Mouse (Mus musculus) inflammation-experienced regulatory T-cells, adult 6 months (primary cell): ENCODE measurements around the gene Ets2. TPM values are rescaled to one million over a fixed set of nuclear protein-coding genes. Genes with fewer than 3 reads are reported as not detected.
"Not testable (repeated sequence)": the region's sequence is repeated elsewhere in the genome, so short reads cannot be mapped to it uniquely, and the experiment has no call there.

Experiments
- ATAC-seq: one replicate; pipeline ENCODE4 v1.8.0; 2017
- polyA plus RNA-seq, 3 experiments: library from polyadenylated mRNA; unstranded; fragments of 100-300 nt; shearing (Covaris generic); gene quantifications; one replicate each; pipeline ENCODE4 v1.2.1; 2017

Gene Ets2
- polyA plus RNA-seq, 3 experiments from 2014 or later, result 2.4 to 4.0 (median 2.7) TPM

GRCm38 (mm10) chr16:95736059-95736458 is 34.2 kb downstream of the Ets2 start:
- ATAC-seq, result no peak

GRCm38 (mm10) chr16:95736470-95736869 is 34.6 kb downstream of the Ets2 start:
- no peak for ATAC-seq

DNA sequence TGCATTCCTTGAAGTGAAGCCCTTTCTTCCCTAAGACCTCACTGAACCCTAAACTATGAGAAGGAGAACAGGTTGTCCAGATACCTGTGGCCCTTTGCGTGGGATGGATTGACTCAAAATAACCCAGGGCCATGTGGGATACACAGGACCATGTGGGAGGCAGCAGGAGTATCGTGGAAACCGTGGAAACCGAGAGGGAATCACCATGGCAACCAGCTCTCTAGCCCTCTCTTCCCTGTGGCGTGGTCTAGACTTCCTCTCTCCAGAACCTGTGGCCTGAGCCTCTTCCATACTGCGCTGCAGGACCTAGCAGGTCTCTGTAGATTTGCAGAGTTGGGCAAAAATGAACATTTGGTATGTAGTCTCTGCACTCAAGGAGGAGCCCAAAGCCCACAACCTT is 37.6 kb downstream of the Ets2 start:
- ATAC-seq, result no peak

DNA sequence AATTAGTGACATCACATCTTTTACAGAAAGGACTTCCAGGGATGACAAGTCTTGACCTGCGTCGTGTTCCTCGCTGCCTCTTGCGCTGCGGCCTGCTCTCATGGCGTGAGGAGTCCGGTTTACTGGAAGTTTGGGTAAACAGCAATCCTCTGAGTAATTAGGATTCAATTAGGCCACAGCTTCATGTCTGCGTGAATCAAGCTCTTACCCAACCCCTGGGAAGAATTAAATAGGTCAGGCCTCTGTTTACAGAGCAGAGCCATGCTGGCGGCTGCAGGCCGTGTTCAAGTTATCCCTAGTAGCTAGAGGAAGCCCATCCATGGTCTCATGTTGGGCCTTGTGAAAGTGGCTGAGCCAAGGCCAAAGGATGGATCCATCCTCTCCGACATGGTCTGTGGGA is 39.5 kb downstream of the Ets2 start:
- ATAC-seq, result no peak

DNA sequence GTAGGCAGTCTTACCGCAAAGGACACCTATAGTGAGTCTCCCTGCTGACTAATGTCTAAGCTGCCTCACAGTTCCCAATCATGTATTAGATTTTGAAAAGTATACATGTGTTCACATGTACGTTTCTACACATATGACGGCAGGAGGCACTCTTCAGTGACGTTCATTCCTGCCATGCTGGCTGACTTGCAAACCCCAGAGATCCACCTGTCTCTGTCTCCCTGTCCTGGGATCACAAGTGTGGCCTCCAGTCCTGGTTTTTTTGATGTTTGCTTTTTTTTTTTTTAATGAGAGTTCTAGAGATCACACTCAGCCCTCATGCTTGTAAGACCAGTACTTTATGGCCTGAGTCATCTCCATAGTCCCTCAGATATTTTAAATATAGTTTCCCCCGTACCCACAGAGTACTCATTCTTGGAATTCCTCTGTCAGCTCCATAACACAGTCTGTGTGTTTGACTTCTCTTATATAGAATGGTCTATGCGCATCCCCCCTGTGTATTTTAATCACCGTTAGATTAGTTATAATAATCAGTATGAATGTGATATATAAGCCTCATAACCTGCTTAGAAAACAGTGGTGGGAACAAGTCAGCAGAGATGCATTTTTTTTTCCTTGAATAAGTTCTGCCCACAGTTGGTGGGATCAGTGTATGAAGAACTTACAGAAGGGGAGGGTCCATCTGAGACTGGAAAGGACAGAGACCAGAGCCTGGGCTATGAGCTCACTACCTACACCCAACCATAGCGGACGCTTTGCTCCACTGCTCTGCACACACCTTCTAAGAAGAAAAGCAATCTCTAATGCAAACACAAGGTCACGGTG is 40.3 kb downstream of the Ets2 start:
- no peak for ATAC-seq

DNA sequence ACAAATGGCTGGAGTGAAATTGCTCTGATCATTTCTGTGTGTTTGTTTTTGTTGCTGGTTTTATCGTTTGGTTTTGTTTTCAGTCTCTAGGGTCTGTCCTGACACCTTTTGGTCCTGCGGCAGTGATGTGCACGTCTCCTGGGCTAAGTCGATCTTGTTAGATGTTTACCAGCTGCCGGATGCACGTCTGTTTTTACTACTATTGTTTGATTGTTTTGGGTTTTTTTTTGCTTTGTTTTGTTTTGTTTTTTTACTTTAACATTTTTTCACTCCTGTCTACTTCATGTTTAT is 40.8 kb downstream of the Ets2 start:
- ATAC-seq, result no peak

DNA sequence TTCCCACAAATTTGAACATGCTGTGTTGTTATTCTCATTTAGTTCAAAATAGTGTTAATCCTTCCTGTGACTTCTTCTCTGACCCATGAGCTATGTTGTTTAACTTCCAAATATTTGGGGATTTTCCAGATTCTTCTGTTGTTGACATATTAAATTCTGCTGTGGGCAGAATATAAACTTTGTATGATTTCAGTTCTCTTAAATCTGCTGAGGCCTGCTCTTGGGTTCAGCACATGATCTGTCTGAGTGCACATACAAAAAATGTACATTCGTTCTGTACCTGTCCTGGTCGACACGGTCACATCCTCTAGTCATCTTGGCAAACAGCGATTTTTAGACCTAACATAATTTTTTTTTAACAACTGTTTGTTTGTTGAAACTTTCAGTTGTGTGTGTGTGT is 41.2 kb downstream of the Ets2 start:
- no peak for ATAC-seq

DNA sequence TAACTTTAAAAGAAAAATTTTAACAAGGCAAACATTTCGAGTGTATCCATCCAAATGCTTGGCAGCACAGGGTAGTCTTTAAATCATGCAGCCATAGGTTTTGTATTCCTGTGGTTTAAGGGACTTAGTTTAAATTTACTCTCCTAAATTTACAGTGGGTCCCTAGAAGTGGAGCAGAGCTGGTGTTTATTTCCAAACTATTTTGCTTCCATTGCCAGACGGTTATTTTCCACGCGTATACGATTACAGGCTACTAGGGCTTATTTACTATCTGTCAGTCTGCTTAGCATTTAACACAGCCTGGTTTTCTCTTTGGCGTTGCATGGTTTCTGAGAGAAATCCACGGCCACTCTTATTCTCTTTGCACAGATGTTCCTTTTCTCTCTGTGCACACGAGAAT is 42.9 kb downstream of the Ets2 start:
- no peak for ATAC-seq

- ATAC-seq, result no peak
Observed at GRCm38 (mm10) chr16:95745685-95746084, 43.8 kb downstream of the Ets2 start.

- no peak for ATAC-seq
Observed at GRCm38 (mm10) chr16:95746565-95746964, 44.7 kb downstream of the Ets2 start.

- ATAC-seq, result peak; percentile 39
Observed at GRCm38 (mm10) chr16:95749291-95750103, 47.6 kb downstream of the Ets2 start.

DNA sequence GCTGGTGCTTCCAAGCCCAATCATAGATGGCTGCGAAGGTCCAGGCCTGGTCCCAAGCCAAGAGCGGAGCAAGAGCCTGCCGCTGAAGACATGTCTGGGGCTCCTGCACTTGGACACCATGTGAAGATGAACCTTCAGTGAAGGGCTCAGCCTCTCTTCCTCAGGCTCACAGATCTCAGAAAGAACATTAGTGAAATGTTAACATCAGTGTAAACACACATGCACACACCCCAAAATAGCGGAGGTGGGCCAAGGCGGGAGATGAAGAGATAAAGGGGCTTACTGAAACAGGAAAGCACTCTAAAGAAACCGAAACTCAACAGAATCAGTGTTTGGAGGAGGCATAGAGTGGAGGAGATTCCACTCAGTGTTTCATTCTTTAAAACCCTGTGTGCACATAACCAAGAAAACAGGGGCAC is 48.3 kb downstream of the Ets2 start:
- peak; percentile 88 for ATAC-seq

DNA sequence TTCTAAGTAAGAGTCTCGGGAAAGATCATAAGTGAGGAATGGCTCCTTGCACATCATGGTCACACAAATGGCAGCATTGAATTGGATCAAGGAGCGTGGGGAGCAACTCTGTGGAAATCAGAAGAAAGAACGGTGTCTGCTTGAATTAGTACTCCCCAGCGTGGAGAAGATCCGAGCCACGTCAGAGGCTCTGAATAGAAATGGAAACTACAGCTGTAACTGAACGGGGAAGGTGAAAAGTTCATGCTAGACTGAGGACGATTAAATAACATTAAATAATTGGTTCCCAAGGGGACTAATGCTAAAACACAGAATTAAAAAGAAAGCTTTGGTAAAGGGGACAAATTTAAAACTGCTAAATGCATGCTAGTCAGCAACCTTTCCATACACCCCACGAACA is 50.6 kb downstream of the Ets2 start:
- ATAC-seq, result no peak

GRCm38 (mm10) chr16:95753295-95753694 is 51.4 kb downstream of the Ets2 start:
- ATAC-seq, result no peak

- no peak for ATAC-seq
Observed at GRCm38 (mm10) chr16:95759151-95759987, 57.5 kb downstream of the Ets2 start.

DNA sequence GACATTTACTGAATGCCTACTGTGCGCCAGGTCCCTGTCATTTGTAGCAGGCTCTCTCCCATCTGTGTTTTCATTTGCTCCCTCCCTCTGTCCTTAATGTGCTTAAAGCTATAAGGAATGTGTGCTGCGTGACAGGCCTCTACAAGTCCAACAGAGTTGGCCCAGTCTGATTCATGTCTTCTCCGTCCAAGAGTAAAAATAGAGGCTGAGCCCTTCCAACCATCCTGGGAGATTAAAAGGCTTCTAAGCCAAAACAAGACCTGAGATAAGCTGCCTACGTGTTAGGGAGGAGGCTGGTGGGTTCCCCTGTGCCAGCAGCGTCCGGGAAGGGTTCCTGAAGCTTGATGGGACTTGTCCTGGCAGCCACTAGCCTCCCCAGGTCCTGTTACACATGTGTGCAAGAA is 58.1 kb downstream of the Ets2 start:
- ATAC-seq, result no peak

DNA sequence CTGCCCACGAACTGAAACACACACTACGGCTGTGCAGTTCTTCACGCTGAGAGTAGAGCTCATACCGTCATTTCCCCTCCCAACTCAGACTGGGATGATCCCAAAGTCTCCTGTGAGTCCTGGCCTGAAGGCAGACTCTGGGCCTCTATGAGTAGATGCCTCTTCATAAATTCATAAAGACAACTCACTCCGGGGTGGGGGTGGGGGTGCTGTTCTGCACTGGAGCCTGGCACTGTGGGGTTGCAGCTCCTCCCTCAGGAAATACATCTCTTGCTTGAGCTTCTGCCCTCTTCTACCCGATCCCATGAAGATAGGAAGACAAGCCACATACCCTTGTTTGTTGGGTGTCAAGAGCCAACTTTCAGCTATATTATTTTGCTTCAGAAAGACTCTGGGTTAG is 59.9 kb downstream of the Ets2 start:
- peak; percentile 62 for ATAC-seq

DNA sequence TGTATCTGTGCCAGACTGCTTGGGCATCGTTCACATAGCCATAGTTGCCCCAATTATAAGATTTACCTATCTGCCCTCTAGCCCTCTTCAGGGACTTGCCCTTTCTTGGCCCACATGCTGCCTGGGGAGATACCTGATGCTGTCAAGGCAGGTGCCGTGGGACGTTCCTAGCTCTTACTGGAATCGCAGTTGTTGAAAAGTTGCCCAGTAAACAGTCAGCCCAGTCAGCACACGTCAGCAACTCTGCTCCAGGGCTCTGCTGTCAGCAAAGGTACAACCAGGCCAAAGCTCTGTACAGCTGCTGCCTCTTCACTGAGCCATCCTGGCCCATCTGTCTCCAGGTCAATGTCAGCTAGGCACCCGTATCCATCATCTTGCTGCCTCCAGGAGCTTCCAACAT is 61.3 kb downstream of the Ets2 start:
- no peak for ATAC-seq

DNA sequence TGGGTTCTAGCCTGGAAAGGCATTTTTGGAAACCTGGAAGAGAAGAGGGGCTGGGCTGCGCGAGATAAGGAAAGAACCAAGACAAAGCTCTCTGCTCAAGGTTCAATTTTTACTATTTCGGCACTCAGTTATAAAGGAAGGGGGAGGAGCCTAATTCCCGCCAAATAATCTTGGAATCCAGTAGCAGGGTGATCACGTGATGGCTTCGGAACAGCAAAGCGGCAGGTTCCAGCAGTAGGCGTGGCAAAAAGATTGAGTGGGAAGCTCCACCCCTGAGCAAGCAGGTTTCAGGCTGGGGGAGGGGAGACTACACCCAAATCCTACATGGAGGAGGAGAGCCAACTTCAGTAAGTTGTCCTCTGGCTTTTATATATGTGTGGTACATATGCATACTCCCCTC is 62.2 kb downstream of the Ets2 start:
- ATAC-seq, result not testable (repeated sequence)

DNA sequence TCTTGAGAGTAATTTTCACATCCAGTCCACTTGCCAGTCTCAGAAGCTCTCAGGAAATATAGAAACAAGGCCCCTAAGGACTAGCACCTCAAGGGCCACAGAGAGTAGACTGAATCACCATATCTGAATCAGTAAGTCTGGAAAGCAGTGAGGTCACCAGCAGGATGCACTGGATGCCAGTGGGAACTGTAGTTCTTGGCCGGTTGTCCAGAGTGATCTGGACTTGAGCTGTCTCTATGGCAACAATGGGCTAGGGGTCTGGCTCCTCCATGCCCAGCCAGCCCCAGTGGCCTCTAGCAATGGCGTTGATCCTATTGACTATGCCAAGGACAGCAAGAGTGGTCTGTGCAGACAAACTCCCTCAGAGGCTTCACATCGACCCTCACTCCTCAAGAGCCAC is 64.3 kb downstream of the Ets2 start:
- ATAC-seq, result no peak

DNA sequence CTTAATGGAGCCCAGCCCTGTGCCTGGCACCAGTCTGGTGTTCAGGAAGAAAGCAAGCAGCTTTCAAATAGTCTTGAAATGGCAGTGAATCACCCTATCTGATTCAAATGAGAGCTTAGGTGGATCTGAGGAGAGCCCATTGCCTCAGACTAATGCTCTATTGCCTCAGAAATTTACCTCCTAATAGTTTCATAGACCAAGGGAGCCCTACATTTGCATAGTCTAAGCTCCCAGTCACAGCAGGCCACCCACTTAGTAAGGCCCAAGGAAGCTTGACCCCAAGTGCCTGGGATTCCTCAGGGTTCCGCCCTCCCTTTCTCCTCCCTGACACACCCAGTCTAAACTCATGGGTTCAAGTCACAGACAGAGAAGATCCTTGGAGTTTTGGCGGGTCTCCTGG is 65.4 kb downstream of the Ets2 start:
- no peak for ATAC-seq

DNA sequence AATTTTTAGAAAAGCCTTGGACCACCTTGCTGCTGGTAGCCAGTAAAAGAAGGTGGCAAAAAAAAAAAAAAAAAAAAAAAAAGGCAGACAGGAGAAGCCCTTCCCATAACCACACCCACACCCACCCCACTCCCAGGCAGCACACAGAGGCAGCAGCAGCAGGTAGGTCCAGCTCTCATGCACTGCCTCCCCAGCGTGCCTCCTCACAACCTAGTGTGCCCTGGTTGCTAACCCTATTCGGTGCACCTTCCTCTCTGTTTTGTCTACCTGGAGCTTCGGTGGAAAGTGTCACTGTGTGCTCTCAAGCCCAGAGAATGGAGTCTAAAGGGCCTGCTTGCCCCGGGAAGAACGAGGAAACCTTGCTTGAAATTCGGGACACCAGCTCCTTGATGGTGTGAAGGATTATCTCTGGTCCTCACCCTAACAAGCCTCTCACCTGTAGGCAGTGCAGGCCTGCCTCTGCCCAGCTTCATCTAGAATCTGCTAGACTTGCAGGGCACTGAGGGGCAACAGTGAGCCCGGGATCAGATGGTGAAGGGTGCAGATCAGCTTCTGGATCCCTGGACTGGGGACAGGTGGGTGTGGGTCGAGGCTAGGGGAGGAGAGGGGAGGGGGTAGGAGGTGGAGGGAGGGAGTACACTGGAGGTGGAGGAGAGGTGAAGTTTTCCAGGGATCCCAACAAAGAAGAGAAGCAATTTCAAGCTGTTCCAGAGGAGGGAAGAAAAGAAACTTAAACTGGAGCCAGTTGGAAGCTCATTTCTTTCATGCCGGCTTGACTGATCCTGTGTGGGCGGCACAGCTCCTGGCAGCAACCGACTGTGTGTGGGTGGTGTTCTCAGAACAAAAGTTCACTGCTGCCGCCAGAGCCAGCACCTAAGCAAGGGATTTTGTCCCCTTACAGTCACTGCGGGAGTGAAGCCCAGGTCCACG is 67.5 kb downstream of the Ets2 start:
- peak; percentile 84 for ATAC-seq
